Mouse (Mus musculus) 416B (cell line): ENCODE data around the gene Fkbp6.

ENCODE experiments used
- DNase-seq: peaks from one replicate; pipeline ENCODE4 v3.0.0; 2011; ENCODE audit warnings: low read depth

The Fkbp6 gene

DNA sequence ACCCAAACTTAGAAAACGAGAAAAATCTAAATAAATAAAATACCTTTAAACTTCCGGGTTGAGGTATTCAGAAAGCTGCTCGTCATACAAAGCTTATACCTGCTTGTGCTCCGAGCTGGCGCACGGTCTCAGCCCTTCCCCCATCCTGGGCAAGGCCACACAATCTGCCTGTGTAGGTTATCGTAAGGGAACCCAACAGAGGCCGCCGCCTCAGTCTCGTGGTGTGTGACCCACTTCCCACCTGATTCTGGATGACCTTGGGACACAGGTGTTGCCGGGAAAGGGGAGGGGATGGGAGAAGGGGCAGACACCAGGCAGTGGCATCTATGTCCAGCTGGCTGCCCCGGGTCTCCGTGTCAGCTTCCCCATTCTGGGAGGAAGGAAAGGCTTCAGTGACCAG, 1.8 kb upstream of the Fkbp6 start:
- no peak for DNase-seq

DNA sequence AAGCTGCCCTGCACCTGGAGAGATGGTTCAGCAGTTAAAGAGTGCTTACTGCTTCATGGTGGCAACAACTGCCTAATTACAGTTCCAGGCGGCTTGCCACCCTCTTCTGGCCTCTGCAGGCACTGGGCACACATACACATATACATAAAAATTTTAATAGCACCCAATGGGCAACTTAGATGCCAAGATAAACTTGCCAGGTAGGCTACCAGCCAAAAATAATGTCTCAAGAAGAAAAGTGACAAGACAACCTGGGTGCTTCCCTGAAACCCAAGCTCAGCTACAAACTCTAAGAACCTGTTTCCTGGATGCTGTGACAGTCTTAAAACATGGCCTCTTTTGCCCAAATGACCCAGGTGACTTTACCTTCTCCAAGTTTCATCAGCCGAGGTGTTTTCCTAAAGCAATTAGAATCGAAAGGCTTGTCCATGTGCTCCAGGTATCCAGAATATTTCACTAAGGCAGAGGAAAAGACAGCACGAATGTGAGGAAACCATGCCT, 2.3 kb downstream of the Fkbp6 start:
- DNase-seq = no peak

DNA sequence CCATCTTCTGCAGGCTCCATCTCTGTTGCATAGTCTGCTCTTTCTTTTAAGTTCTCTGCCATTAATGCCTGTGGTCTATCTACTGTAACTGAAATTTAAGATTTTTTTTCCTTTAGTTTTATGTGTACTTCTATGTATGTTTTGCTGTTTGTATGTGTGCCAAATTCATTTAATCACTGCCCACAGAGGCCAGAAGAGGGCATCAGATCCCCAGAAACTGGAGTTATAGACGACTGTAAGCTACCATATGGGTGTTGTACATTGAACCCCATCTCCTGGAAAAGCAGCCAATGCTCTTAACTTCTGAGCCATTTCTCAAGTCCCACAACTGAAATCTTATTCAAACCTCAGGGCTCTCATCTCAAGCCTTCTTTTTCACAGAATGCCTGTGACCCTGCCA, 3.4 kb downstream of the Fkbp6 start:
- peak; percentile 57 for DNase-seq

DNA sequence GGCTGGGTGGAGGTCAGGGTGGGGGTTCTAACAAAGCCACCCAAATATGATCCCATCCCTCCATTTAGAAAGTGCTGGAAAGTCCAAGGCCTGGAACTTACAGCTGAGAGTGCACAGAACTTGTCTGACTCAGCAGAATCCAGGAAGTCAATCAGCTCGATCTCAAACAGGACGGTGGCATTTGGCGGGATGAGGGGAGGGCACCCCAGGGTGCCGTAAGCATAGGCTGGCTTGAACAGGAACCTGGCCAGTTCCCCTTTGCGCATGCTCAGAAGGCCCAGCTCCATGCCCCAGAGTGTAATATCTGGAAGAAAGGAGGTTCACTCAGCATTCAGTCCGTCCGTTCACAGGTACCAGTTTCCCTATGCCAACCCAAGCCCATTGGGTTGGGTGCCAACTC, 3.9 kb downstream of the Fkbp6 start:
- DNase-seq = peak; percentile 24

DNA sequence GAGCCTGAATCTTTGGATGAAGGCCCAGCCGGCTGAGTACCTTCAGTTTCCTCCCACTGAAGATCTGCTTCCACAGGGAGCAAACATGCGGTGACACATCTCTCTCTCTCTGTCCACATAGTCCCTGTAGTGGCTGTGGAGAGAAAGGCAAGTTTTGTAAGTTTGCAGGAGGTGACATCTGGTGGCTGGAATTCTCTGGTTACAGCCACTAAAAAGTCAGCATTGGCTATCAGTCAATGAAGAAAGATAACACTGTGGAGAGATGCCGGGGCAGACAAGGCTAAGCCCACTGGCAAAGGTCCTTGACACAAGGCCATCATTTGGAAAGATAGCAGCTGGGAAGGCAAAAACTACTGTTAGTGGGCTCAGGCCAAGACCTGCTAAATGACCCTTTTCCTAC, 12.3 kb downstream of the Fkbp6 start:
- no peak for DNase-seq

DNA sequence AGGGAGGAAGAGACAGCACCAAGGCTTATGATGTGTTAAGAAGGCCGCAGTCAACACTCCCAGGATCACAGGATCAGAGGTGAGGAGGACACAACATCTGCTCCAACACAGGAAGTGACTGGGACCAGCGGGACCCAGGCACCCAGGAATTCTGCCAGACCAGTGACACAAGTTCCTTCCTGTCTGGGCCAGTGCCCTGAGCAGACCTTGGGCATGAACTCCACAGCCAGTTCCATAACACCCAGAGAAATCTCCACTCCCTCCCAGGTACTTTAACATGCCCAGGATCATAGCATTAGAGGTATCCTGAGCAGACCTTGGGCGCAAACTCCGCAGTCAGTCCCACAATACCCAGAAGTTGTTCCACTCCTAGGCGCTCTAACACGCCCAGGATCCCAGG, 18.7 kb downstream of the Fkbp6 start:
- DNase-seq = no peak

DNA sequence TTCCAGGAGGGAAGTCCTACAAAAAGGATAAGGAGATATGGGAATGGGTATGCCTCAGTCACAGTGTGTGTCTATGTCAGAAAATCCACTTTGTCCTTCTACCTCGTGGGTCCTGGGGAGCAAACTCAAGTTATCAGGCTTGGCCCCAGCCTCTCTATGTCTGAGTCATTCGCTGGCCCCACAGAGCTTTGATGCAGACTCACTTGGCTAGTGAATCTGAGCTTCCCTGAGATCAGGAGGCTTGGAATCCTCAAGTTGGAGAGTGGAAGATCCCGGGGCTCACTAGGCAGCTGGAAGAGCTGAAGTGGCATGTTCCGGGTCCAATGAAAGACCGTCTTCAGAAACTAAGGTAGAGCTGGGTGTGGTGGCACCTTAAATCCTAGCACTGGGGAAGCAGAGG, 19.6 kb downstream of the Fkbp6 start:
- no peak for DNase-seq

DNA sequence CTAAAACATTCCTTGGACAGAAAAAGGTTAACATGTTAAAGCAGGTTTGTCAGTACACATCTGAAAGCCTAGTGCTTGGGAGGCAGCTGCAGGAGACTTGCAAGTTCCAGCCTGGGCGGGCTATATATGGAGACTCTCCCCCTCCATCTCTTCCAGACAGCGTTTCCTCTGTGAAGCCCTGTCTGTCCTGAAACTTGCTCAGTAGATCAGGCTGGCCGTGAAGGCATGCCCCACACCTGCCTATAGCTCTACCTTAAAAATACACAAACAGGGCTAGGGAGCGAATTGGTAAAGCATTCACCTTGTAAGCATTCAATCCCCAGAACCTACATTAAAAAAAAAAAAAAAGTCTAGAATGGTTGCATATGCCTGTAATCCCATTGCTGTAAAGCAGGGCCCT, 20.4 kb downstream of the Fkbp6 start:
- DNase-seq = no peak

DNA sequence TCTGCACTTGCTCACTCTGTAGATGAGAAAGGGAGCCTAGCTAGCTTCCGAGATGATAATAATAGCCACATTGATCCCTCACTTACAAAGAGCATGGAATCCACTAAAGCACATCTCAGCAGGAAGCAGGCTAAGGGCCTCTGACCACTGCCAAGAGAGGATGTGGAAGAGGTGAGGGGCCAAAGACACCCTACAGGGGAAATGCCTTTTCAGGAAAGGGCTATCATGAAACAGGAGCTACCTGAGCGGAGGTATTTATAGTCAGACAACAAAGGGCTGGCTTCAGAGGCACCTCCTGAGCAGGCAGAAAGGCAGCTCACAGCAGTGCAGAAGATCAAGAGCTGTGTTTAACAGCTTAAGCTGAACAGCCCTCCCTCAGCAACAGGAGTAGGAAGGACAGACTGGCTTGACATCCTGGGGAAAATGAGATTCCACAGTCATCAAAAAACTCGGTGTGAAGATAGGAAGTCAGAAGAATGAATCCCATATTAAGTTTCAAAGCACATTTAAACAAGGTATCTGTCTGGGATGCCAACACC, 23.7 kb downstream of the Fkbp6 start:
- no peak for DNase-seq

DNA sequence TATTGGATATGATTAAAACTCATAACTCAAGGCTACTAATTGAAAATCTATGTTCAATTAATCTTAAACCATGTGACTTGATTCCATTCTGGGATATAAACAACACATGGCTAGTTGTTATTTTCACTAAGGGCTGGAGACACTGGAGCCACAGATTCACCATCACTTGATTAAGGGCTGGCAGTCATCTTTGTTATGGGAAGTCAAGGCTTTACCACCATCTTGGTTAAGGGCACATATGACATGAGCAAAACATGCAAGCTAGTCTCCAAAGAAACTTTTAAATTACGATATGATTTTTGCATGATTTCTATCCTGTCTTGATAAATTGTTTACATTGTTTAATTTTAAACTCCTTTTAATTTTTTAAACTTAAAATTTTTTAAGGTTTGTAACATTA, 27.6 kb downstream of the Fkbp6 start:
- DNase-seq = no peak

DNA sequence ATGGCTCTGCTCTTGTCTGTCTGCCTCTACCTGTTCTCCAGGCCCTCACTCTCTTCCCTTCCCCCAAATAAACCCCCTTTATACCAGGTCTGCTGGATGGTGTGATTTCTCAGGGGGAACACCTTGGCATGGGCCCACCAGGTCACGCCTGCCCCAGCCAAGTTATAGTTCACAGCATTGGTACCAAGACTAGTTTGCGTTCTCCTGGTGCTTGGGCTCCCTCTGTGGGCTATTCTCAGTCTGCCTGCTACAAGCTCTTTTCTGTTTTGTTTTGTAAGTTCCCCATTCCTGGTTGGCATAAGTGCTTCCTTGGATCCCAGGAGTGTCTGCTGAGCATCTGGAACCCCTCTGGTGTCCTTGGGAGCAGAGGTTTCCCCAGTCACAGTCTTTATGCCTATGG, 30.0 kb downstream of the Fkbp6 start:
- peak; percentile 24 for DNase-seq

DNA sequence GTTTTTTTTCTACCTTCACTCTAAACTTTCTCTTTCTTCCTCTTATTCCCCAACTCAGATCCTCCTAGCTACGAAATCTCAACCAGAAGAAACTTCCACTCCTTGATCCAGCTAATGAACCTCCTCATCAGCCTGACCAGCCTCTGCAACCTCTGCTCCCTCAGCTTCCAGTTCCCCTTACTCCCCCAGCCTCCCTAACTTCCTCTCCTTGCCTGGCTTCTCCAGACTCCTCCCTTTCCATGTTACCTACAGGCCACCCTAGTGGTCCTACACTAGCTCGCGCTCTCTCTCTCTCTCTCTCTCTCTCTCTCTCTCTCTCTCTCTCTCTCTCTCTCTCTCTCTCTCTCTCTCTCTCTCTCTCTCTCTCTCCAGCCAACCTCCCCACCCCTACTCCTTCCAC, 33.7 kb downstream of the Fkbp6 start:
- no peak for DNase-seq

DNA sequence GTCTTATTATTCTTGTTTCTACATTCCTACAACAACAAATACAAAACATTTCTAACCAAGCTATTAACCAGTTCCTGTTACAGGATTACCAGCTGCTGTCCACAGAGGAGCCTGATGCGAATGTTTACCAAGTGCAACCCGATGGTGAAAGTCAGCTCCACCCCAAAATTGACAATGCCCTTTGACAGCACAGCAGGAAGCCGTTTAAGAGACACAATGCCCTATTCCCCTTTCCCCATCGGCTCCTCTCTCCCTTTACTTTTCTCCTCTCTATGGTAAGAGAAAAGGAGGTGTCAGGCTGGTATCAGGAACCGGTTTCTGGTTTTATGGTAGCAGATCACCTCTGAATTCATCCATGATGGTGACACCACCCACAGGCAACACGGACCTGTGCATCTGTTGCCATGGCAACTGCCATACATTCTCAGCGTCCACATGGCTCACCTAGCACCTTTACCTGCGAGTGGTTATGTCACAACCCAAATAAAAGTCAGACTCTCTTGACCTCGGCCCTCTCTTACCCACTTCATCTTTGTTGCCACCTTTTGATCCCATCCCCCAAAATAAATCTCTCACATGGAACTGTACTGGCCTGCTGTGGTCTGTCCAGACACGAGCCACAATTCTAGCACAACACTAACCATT, 43.4 kb downstream of the Fkbp6 start:
- DNase-seq = no peak

DNA sequence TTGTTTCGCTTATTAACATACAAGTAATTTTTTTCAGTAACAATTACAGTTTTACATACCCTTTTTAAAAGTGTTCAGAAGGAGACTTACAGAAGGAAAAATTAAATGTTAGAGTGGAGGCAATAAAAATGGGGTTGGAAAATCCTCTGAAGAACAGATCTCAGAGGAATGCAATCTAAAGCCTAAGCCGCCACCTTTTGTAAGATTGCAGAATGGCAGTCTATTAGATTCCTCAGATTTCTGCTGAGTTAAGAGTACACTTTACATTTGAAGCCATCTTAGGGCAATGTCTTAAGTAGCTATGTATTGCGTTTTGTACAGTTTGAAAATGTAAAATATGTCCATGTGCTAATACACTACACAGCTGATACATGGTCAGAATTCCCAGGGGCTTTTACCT, 47.4 kb downstream of the Fkbp6 start:
- no peak for DNase-seq

DNA sequence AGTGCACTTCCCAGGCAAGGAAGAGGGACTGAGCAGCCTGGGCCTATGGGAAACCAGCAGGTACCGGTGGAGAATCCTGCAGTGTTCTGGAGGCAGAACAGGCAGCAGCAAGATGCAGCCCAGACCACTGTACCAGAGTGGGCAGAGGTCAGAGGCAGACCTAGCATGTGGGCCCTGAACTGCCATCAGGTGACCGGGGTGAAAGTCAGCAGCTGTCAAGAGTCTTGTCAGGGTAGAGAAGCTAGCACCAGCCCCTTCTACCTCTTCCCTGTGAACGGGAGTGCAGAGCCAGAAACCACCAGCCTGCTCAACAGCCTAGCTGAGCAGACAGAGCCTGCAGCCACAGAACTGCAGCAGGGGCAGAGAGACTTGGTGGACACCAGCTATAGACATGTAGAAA, 47.9 kb downstream of the Fkbp6 start:
- DNase-seq = no peak

DNA sequence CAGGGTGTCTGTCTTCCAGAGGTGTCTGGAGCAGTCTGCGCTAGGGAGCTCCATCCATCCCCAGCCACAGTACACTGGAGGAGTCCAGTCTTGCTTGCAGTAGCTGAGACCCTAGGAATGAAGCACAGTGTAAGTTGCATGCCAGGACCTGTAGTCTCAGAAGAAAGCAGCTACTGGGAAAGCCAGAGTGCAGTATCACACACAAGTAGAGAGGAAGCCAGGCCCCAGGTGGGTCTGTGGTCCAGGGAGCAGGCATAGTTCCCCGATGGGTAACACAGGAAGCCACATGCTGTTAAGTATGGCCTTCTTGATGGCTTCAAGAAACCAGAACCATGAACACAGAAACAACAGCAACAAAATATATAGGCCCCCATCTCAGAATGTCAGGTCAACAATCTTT, 57.8 kb downstream of the Fkbp6 start:
- DNase-seq = no peak

DNA sequence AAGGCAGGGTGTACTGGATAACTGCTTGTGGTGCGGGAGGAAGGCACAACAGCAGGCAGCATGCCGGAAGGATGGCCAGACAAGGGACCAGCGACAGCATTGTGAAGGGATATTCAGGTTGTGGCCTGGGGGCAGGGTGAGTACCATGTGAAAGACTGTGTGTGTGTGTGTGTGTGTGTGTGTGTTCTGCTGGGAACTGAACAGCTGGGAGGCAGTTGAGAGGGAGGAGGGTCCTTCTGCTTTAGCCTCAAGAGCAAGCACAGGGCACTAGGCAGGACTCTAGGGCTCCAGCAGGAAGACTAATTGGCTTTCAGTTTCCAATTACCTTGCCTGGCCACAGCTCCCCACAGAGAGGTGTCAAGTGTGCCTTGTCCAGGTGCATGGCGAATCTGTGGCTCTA, 58.7 kb downstream of the Fkbp6 start:
- no peak for DNase-seq

DNA sequence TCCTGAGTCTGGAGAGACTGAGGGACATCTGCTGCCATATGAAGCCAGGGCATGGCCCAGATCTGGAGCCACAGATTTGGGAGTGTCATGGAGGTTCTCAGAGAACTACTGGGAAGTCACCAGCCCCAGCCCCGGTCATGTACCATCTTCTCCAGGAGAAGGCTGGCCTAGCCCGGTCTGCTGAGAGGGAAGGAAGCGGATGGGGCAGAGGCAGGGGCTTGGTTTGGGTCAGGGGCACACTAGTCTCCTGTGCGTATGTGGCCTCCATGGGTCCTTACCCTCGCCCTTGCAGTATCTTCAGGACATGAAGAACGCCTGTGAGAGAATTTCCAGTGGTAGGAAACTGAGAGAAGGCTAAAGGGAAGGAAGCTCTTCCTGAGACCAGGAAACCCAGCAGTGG, 59.1 kb downstream of the Fkbp6 start:
- DNase-seq = no peak

DNA sequence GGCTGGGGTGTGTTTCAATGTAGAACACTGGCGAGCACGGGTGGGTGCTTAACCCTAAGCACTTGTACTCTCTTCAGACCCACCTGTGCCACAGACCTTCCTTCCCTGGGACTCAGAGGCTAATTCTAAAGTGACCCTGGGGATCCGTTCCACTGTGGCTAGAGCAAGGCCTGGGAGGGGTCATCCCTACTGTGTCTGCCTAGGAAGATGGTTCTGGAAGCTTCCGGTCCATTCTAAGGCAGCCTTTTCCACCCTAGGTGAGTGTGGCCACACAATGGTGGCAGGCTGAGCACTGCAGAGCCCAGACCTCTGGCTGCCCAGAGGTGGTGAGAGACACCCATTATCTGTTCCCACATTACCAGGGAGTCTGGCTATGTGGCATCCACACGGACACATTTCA, 62.9 kb downstream of the Fkbp6 start:
- DNase-seq = no peak

DNA sequence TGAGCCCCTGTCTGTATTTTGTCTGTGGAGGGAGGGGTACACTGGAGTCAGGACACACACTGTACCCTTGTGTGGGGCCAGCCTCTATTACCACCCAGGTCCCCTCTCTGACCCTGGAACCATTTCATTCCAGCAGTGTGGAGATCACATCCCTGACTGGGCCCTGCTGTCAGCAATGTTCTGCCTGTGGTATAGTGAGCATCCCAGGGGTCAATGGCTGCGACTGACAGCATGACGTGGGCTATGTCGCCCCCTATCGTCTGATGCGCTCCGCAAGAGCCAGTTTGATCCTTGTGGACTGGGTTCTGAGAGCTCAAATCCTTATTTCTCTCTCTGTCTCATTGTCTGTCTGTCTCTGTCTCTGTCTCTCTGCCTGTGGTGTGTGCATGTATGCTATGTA, 63.7 kb downstream of the Fkbp6 start:
- peak; percentile 74 for DNase-seq

DNA sequence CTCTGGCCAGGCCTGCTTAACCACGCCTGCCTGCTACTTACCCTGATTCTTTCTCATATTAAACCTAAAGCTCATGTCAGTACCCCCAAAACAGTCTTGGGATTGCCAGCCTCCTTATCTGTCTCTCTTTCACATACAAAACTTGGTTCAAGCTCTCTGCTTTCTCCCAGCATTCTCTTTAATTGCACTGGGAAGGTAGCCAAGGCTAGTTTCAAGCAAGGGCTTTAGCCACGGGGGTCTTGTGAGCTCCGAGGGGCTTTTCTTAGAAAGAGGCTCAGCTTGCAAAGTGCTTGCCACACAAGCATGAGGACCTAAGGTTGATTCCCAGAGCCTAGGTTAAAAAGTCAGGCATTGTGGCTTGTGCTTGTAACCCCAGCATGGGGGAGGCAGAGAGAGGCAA, 64.6 kb downstream of the Fkbp6 start:
- no peak for DNase-seq

DNA sequence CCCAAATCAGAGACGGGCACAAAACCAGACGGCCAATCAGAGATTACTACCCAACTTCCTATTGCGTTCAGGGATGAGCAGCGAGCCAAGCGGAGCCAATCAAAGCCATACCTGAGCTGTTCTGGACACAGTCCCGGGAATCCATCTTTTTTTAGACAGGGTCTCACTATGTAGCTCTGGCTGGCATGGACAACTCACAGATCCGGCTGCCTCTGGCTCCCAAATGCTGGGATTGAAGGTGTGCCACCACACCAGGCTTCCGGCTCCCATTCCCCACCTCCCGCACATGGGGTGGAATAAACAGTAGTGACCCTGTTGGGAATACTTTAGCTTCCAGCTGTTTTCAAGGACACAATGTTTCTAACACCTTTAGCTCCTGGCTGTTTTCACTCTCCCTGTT, 69.6 kb downstream of the Fkbp6 start:
- no peak for DNase-seq

DNA sequence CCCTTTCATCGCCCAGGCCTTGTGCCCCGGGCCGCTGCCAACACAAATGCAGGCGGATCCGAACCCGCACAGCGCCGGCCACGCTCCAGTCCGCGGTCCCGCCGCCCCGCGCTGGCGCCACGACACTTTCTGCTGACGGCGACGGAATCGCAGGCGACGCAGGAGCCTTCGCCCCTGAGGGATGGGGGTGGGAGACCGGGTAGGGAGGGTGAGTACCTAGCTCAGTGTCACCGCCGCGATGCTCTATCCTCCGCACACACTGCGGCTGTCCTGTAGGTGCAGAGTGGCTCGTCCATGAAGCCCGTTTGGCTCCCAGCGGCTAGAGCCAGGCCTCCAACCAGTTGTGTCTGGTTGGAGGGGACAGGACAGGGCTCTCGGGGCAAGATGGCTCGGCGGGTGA, 73.2 kb downstream of the Fkbp6 start:
- DNase-seq = no peak

DNA sequence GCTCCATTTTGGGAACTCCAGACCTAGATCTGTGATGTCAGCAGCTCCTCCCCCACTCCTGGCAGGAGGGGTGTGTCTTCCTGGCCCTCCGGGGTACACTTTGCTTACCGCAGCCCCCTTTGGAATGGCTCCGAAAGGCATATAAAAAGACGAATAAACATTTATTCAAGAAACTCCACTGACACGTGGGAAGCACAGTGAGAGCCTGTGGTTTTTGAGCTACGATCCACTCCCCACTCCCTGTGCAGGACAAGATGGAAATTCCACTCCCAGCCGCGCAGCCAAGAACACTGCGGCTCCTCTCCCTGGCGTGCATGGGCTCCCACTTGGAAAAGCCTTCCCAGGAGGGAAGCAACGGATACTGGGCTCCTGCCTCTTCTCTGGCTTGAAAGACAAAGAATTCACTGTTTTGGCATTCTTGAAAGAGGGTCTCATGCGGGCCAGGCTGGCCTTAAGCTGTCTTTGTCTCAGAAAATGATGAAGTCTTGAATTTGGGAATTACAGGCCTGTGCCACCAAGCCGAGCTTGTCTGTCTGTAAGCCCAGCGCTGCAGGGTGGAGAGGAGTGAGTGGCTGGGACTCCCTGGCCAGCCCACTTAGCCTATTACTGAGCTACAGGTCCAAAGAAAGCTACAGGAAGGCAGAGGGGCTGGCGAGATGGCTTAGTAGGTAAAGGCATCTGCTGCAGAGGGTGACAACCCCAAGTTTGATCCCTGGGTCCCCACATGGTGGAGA, 75.0 kb downstream of the Fkbp6 start:
- DNase-seq = no peak
